Mouse (Mus musculus) kidney, adult 11 months (tissue): Measurements from ENCODE around the gene Tbxas1.

ENCODE experiments used
- DNase-seq: peaks from one replicate; pipeline ENCODE4 v3.0.0; 2022

Gene Tbxas1

DNA sequence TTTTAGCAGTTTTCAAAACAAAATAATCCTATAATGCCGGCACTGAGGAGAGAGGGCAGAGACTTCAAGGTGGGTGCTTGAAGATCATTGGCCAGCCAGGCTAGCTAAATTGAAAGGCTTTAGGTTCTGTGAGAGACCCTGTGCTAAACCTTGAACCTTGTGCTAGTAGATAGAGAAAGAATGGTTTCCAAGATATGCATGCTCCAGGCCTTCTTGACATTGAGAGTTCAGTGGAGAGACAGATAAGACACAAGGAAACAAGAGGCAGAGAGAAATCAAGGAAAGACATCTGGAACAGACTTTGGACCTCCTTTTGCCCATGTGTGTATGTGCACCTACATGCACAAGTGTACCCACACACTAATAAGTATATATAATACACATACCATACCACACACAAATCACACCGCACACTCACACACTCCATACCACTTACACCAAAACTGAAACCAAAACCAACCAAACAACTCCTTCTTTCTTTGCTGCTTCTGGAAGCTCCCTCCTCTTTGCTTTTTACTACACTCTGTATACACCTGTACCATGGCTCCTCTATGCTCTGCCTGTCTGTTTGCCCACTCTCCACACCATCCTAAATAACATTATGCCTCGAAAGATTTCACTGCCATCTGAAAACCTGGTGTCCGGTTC, 25.4 kb downstream of the Tbxas1 start:
- DNase-seq = no peak

GRCm38 (mm10) chr6:38901152-38901551, 25.9 kb downstream of the Tbxas1 start:
- no peak for DNase-seq

- DNase-seq = no peak
These were observed 26.4 kb downstream of the Tbxas1 start for GRCm38 (mm10) chr6:38901636-38902035.

DNA sequence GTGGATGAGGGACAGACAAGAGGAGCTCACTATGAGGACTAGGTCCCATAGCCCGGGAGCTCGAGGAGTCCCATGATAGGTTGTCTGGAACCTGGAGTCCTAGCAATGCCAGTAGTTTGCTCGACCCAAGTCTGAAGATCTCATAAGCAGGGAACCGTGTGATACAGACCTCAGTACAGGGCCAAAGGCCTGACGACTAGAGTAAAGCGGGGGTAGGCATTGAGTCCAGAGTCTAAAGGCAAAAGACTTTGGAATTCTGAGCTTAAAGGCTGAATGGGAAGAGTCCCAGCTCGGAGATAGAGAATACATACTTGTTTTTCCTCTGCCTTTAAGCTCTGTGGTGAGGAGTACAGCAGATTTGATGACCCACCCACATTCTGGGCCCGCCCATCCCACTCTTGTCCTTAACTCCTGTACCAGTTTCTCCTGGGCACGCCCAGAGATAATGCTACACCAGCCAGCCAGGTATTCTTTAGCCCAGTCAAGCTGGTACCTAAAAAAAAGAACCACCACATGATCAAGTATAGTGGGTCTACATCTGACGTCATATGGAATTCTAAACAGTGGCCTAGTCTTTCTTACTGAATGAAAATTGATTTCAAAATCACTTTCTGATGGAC, 27.7 kb downstream of the Tbxas1 start:
- peak; percentile 52 for DNase-seq

DNA sequence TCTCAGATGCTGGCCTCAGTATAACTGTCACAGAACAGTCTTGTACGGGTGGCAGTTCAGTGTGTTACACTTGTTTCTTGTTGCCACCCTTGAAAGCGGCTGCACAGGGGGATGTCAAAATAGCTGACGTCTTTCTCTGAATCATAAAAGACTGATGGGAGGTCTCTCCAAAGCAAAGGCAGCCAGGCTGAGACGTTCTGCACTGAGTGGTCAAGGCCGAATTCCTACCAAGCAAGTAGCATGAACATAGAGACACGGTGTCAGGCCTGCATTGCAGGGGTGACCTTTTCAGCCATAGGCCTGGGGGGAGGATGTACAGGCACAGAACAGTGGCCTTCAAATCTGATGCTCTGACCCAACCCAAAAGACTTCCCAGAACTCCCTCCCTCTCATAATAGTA, 30.8 kb downstream of the Tbxas1 start:
- no peak for DNase-seq

GRCm38 (mm10) chr6:38908401-38908800, 33.2 kb downstream of the Tbxas1 start:
- no peak for DNase-seq

DNA sequence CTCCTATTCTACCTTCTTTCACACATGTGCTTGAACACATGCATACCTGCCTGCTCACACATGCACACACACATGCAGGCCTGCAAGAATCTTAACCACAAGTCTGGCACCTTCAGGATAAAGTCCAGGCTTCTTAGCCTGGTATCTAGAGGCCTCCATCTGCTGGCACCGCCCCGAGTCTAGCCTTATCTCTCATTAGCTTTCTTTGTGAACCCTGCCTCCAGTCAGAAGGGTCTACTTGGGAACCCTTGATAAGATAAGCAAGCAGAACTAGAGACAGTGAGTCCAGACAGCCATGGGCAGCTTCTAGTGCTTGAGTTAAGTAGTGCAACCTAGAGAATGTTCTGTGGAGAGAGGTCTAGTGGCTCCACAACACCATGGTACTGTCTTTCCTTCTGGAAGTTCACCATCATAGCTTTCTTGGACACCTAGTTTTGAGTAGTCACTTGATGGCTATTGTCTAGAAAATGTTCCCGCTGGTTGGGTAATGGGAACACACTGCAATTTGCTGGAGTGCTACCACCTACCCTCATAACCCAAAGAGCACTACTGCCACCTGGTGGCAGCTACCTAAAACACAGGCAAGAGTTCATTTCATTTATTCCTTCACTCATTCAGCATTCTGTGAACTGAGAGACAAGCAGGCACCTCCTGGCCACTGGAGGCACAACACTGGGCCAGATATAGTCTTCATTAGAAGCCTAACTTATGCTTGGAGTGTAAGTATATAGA, 35.8 kb downstream of the Tbxas1 start:
- peak; percentile 78 for DNase-seq

- no peak for DNase-seq
These were observed 37.0 kb downstream of the Tbxas1 start for GRCm38 (mm10) chr6:38912121-38912660.

DNA sequence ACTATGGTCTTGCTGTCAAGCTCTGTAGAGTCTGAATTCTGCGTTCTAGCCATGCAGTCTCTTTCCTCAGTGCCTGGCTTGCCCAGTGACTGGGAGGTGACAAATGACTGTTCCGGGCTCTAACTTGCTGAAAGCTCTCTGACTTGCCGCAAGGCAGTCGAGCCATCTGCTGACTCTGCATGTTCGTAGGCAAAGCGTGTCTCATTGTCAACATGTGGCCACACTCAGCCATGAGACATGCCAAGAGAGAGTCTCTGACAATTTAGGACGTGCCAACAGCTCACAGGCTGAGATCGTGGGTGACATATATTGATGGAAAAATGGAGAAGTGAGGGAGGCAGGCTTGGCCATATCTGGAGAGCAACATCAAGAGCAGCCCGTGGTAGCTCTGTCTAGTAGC, 37.6 kb downstream of the Tbxas1 start:
- no peak for DNase-seq

GRCm38 (mm10) chr6:38913386-38914042, 38.3 kb downstream of the Tbxas1 start:
- DNase-seq = no peak

DNA sequence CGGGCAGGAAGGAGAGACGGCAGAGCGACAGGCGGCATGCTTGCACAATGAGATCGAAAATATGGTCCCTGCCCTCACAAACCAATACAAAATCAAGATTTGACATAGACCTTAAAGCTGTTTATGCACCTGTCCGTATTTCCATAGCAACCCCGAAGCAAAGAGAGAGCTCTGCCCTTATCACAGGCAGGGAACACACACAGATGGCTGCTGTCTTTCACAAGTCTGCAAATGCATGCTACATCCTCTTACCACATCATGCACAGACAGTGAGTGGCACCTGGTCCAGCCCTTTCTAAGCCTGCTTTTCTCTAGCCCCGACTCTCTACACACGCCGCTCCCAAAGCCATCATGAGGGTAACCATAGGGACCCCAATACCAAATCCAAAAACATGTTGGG, 39.0 kb downstream of the Tbxas1 start:
- no peak for DNase-seq

DNA sequence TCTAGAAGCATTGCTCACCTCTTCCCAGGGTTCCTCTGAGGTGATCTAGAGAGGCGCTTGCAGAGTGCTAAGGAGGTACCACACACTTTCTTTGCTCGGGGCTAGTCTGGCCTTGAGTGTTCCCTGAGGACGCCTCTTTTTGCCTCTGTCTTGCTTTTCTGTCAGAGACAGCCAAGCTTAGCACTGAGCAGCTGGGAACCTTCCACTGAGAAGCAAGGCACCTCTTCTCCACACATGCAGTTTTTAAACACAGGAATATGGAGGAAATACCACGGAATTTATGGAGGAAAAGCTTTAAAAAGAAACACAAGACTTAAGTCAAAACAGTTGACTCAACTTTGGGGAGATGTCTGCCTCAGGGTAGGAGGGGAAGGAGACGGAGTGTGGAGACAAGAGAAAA, 40.6 kb downstream of the Tbxas1 start:
- DNase-seq = no peak

DNA sequence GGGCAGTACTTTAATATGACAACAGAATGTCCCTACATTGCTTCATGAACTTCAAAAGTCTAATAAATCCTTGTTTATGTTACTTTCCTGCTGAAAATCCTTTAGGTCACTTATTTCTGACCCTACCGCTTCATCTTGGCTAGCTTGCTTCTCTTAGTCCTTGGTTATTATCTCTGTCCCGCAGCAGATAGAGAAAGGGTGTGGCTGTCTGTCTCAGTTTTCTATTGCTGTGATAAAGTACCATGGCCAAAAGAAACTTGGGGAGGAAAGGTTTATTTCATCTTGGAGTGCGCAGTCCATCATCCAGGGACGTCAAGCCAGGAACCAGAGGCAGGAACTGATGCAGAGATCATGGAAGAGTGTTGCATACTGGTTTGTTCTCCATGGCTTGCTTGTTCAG, 41.4 kb downstream of the Tbxas1 start:
- DNase-seq = no peak

- DNase-seq = no peak
These were observed 42.2 kb downstream of the Tbxas1 start for GRCm38 (mm10) chr6:38917415-38917814.

- no peak for DNase-seq
These were observed 43.5 kb downstream of the Tbxas1 start for GRCm38 (mm10) chr6:38918728-38919127.

- peak; percentile 85 for DNase-seq
These were observed 44.0 kb downstream of the Tbxas1 start for GRCm38 (mm10) chr6:38919135-38919740.

DNA sequence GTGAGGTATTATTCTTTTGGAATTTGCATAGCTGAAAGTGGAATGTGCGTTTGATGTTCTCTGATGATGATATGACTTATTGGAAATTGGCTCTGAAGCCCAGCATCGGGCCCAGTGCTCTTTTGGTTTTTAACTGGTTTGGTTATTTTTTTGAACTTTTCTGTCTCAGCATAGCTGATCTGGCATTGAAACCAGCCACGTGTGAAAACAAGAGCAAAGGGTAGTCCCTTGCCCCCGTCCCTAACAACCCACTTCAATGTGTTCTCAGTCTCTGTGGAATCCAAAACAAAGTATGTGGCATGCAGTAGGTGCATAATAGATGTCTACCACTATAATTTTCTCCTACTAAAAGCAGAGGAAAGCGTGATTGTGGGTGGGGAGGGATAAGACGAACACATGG, 44.9 kb downstream of the Tbxas1 start:
- DNase-seq = no peak

DNA sequence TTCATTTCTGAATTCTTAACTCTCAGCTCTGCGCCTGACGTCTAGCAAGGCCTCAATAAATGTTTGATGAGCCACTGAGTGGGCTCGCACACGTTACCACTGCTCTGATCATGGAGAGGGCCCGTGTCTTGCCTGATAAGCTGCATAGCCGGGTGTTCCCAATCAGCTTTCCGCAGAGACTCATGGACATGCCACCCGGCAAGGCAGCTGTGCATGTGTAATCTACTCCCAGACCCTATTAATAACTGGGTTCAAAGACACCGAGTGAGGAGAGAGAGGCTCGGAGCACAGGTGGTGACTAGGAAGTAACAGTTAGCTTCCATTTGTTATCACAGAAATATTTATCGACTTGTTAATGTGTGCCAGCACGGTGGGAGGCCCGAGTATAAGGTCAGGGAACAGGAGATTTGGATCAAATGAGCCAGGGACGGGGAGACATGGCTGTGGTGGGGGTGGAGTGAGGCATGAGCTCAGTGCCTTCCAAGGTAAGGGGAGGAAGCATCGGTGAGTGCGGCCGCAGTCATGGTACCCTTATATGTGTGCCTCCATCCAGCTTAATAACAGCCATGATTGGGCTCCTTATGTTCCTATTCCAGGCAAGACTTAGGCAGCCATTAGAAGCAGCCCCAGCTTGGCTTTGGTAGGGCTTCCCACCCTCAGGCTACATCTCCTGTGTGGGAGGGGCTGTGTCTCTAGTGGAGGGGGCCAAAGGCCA, 46.0 kb downstream of the Tbxas1 start:
- DNase-seq = no peak

- no peak for DNase-seq
These were observed 46.6 kb downstream of the Tbxas1 start for GRCm38 (mm10) chr6:38921810-38922116.

- no peak for DNase-seq
These were observed 47.3 kb downstream of the Tbxas1 start for GRCm38 (mm10) chr6:38922517-38922916.

- no peak for DNase-seq
These were observed 48.2 kb downstream of the Tbxas1 start for GRCm38 (mm10) chr6:38923450-38923849.
